Mouse (Mus musculus) hindbrain, embryonic 16.5 days (tissue): Measurements from ENCODE around the gene Khk. TPM values are rescaled to one million over a fixed set of nuclear protein-coding genes. Genes with fewer than 3 reads are reported as not detected.

ENCODE experiments used
- ATAC-seq: fragments of 200-750 bp; cut with Nextera tagmentation; 2 replicates; pipeline ENCODE4 v1.8.0; 2017; ENCODE audit warnings: moderate TSS enrichment, moderate library complexity
- H3K27ac ChIP-seq: fragments of 300-500 bp; sonication (generic); 2 replicates; pipeline ENCODE4 v1.5.1; 2014; ENCODE audit warnings: low read depth, mild to moderate bottlenecking, control low read depth, low read length, moderate library complexity
- H3K27me3 ChIP-seq: fragments of 300-500 bp; sonication (generic); replicated peaks from 2 replicates; pipeline ENCODE4 v1.6.1; 2014; ENCODE audit warnings: low read length; ENCODE audit not compliant: control insufficient read depth, insufficient read depth
- H3K36me3 ChIP-seq: fragments of 300-500 bp; sonication (generic); 2 replicates; pipeline ENCODE4 v1.6.1; 2014; ENCODE audit warnings: mild to moderate bottlenecking, low read length, moderate library complexity, mixed read lengths; ENCODE audit not compliant: control insufficient read depth, insufficient read depth
- H3K4me1 ChIP-seq: fragments of 300-500 bp; sonication (generic); 2 replicates; pipeline ENCODE4 v1.6.1; 2014; ENCODE audit warnings: low read depth, low read length; ENCODE audit not compliant: control insufficient read depth, insufficient read depth
- H3K4me2 ChIP-seq: fragments of 300-500 bp; sonication (generic); 2 replicates; pipeline ENCODE4 v1.6.1; 2014; ENCODE audit warnings: mild to moderate bottlenecking, low read length, control low read depth, moderate library complexity
- H3K4me3 ChIP-seq: fragments of 300-500 bp; sonication (generic); 2 replicates; pipeline ENCODE4 v1.5.1; 2014; ENCODE audit warnings: mild to moderate bottlenecking, low read length, control low read depth, moderate library complexity
- H3K9ac ChIP-seq: fragments of 300-500 bp; sonication (generic); 2 replicates; pipeline ENCODE4 v1.6.1; 2014; ENCODE audit warnings: low read depth, mild to moderate bottlenecking, control low read depth, low read length, moderate library complexity
- H3K9me3 ChIP-seq: fragments of 300-500 bp; sonication (generic); 2 replicates; pipeline ENCODE4 v1.6.1; 2014; ENCODE audit warnings: mild to moderate bottlenecking, low read length, moderate library complexity; ENCODE audit not compliant: control insufficient read depth
- WGBS: fragments of 180-500 bp; shearing (Covaris S2); extraction: QIAGEN DNeasy Blood & Tissue Kit; methylation state at CpG from one replicate; pipeline ENCODE4 v1.1.7; 2014; 5-methylcytosine and 5-hydroxymethylcytosine counted together
- polyA plus RNA-seq: library from polyadenylated mRNA; unstranded; fragments of >200 nt; fragmentation: Nextera tagmentation; extraction: Ambion mirVana; gene quantifications from 2 replicates; pipeline ENCODE4 v1.2.1, GENCODE M21; 2015

Khk gene
- polyA plus RNA-seq, 1 experiment from 2014 or later: 13.7 TPM

GRCm38 (mm10) chr5:30887858-30888336 is 33.3 kb upstream of the Khk start:
- H3K9ac ChIP-seq: peak overlapping the region; percentile 71
- peak overlapping the region; percentile 98 for H3K27ac ChIP-seq
- H3K9me3 ChIP-seq: no peaks in the 10 kb centered on the region
- H3K4me1 ChIP-seq: peaks cover 16% of the 10 kb centered on the region
- WGBS: under 1% methylated on average over 28 of the region's 28 CpGs
- H3K4me3 ChIP-seq: peak overlapping the region; percentile 55
- peaks cover 18% of the 10 kb centered on the region for H3K36me3 ChIP-seq
- peak overlapping the region; percentile 66 for H3K4me2 ChIP-seq
- ATAC-seq: peak; percentile 89
- H3K27me3 ChIP-seq: no peaks in the 10 kb centered on the region

GRCm38 (mm10) chr5:30888337-30889087 is 32.7 kb upstream of the Khk start, which contains the start of gene Agbl5:
Agbl5 (plus strand) TSS chr5:30888694.
- Histone ChIP-seq H3K9ac (peak within 1 kb of the TSS; percentile 87), H3K36me3 (peaks cover 24% of the 10 kb centered on the region), H3K27ac (peak within 1 kb of the TSS; percentile 98), H3K4me3 (peak within 1 kb of the TSS; percentile 55), H3K27me3 (no peaks in the 10 kb centered on the region), H3K4me2 (peak within 1 kb of the TSS; percentile 66), H3K4me1 (peaks cover 16% of the 10 kb centered on the region), H3K9me3 (no peaks in the 10 kb centered on the region)
- peak; percentile 94 for ATAC-seq
- 1% methylated on average over 36 of the region's 42 CpGs for WGBS

GRCm38 (mm10) chr5:30889088-30889754 is 32.0 kb upstream of the Khk start:
- Histone ChIP-seq H3K27me3 (no peaks in the 10 kb centered on the region), H3K9me3 (no peaks in the 10 kb centered on the region), H3K36me3 (peaks cover 26% of the 10 kb centered on the region), H3K9ac (peak overlapping the region; percentile 87), H3K27ac (peak overlapping the region; percentile 98), H3K4me2 (peak overlapping the region; percentile 66), H3K4me1 (peaks cover 16% of the 10 kb centered on the region), H3K4me3 (peak overlapping the region; percentile 55)
- ATAC-seq: peak; percentile 10
- 1% methylated on average over 30 of the region's 42 CpGs for WGBS

- peak overlapping the region; percentile 55 for H3K4me3 ChIP-seq
- H3K27me3 ChIP-seq: no peaks in the 10 kb centered on the region
- H3K27ac ChIP-seq: peak overlapping the region; percentile 98
- H3K4me1 ChIP-seq: peaks cover 16% of the 10 kb centered on the region
- ATAC-seq: no peak
- H3K9ac ChIP-seq: peak overlapping the region; percentile 87; the same call in 1 of the 2 replicates
- H3K4me2 ChIP-seq: peak overlapping the region; percentile 66
- 81% methylated on average over 7 of the region's 7 CpGs for WGBS
- peaks cover 38% of the 10 kb centered on the region for H3K36me3 ChIP-seq
- H3K9me3 ChIP-seq: no peaks in the 10 kb centered on the region
These were observed 30.9 kb upstream of the Khk start for GRCm38 (mm10) chr5:30890375-30890774.

GRCm38 (mm10) chr5:30901860-30902259 is 19.4 kb upstream of the Khk start:
- 98% methylated on average over 5 of the region's 5 CpGs for WGBS
- H3K4me3 ChIP-seq: no peak overlapping the region
- ATAC-seq: no peak
- peaks cover 11% of the 10 kb centered on the region for H3K4me1 ChIP-seq
- H3K9ac ChIP-seq: no peak overlapping the region
- H3K36me3 ChIP-seq: peaks cover 9% of the 10 kb centered on the region; the same call in 1 of the 2 replicates
- H3K27me3 ChIP-seq: no peaks in the 10 kb centered on the region
- no peaks in the 10 kb centered on the region for H3K9me3 ChIP-seq
- H3K4me2 ChIP-seq: no peak overlapping the region
- H3K27ac ChIP-seq: no peak overlapping the region

GRCm38 (mm10) chr5:30907413-30908059 is 13.7 kb upstream of the Khk start, which contains the start of gene Ost4:
Ost4 (minus strand) TSS chr5:30907788.
- Histone ChIP-seq H3K36me3 (peaks cover 6% of the 10 kb centered on the region; the same call in 1 of the 2 replicates), H3K9me3 (no peaks in the 10 kb centered on the region), H3K4me1 (peaks cover 20% of the 10 kb centered on the region), H3K4me3 (peak within 1 kb of the TSS; percentile 69), H3K9ac (peak within 1 kb of the TSS; percentile 86), H3K4me2 (peak within 1 kb of the TSS; percentile 96), H3K27me3 (no peaks in the 10 kb centered on the region), H3K27ac (peak within 1 kb of the TSS; percentile 84)
- peak; percentile 97 for ATAC-seq
- under 1% methylated on average over 57 of the region's 58 CpGs for WGBS

- H3K9me3 ChIP-seq: no peaks in the 10 kb centered on the region
- no peaks in the 10 kb centered on the region for H3K27me3 ChIP-seq
- no peak for ATAC-seq
- peak overlapping the region; percentile 86; the same call in 1 of the 2 replicates for H3K9ac ChIP-seq
- peak overlapping the region; percentile 84 for H3K27ac ChIP-seq
- H3K36me3 ChIP-seq: peaks cover 6% of the 10 kb centered on the region; the same call in 1 of the 2 replicates
- peaks cover 24% of the 10 kb centered on the region for H3K4me1 ChIP-seq
- H3K4me3 ChIP-seq: peak overlapping the region; percentile 69
- H3K4me2 ChIP-seq: peak overlapping the region; percentile 96
- 51% methylated on average over 13 of the region's 13 CpGs for WGBS
These were observed 12.6 kb upstream of the Khk start for GRCm38 (mm10) chr5:30908426-30909299.

GRCm38 (mm10) chr5:30909300-30909659 is 12.0 kb upstream of the Khk start:
- no peak for ATAC-seq
- peaks cover 26% of the 10 kb centered on the region for H3K4me1 ChIP-seq
- H3K9me3 ChIP-seq: no peaks in the 10 kb centered on the region
- H3K27me3 ChIP-seq: no peaks in the 10 kb centered on the region
- H3K4me3 ChIP-seq: no peak overlapping the region
- 58% methylated on average over 7 of the region's 7 CpGs for WGBS
- H3K27ac ChIP-seq: 0 out of 2 replicates have a peak overlapping the region, but pooled peaks have one; percentile 20
- no peak overlapping the region for H3K4me2 ChIP-seq
- H3K36me3 ChIP-seq: peaks cover 6% of the 10 kb centered on the region; the same call in 1 of the 2 replicates
- no peak overlapping the region for H3K9ac ChIP-seq
